Mouse (Mus musculus) bone marrow macrophage, adult 2 months (primary cell): ENCODE measurements around the gene Kif17. TPM values are rescaled to one million over a fixed set of nuclear protein-coding genes. Genes with fewer than 3 reads are reported as not detected.
"Not testable (repeated sequence)": the region's sequence is repeated elsewhere in the genome, so short reads cannot be mapped to it uniquely, and the experiment has no call there.

Experiments
- H3K27ac ChIP-seq: 2 replicates; pipeline ENCODE4 v1.5.1; 2012; ENCODE audit warnings: low read depth, low read length; ENCODE audit not compliant: insufficient read depth
- H3K4me1 ChIP-seq: 2 replicates; pipeline ENCODE4 v1.6.1; 2012; ENCODE audit warnings: low read length; ENCODE audit not compliant: control insufficient read depth, insufficient read depth
- H3K4me3 ChIP-seq: 2 replicates; pipeline ENCODE4 v1.5.1; 2012; ENCODE audit warnings: mild to moderate bottlenecking, low read length, moderate library complexity; ENCODE audit not compliant: insufficient read depth
- CTCF ChIP-seq: IDR thresholded peaks from 2 replicates; pipeline ENCODE4 v1.5.1; 2012; ENCODE audit warnings: low read depth, mild to moderate bottlenecking, low read length, moderate library complexity
- POLR2A ChIP-seq: IDR thresholded peaks from 2 replicates; pipeline ENCODE4 v1.6.1; 2012; ENCODE audit warnings: mild to moderate bottlenecking, low read depth, low read length, borderline replicate concordance
- polyA plus RNA-seq: library from polyadenylated mRNA; stranded (reverse); fragments of >200 nt; gene quantifications from 2 replicates; pipeline ENCODE4 v1.2.4, GENCODE M21; 2012; ENCODE audit not compliant: missing spikeins, insufficient read depth, insufficient read length

The Kif17 gene
- polyA plus RNA-seq, 1 experiment = not detected

DNA sequence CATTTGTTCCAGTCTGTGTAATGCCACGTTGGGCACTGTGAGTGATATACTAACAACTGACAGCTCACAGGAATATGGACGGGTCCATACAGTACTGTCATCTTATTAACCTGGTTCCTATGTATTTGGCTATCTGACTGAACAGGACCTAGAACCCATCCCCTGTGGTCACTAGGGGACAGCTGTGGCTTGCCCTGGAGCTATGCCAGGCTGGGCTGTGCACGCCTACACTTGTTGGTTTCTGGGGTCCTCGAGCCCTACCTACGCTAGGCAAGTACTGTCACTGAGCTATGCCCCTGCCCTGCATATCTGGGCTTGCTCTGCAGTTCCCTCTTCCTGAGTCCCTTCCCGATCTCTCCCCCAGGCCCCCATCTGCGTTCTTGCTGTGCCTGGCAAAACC, 71.3 kb downstream of the Kif17 start:
- no peak overlapping the region for H3K4me3 ChIP-seq
- 0 out of 2 replicates have a peak, but pooled peaks cover 2% of the 10 kb centered on the region for H3K4me1 ChIP-seq
- no peak overlapping the region for H3K27ac ChIP-seq
- TF ChIP-seq CTCF = no peak
- no peak for TF ChIP-seq POLR2A

DNA sequence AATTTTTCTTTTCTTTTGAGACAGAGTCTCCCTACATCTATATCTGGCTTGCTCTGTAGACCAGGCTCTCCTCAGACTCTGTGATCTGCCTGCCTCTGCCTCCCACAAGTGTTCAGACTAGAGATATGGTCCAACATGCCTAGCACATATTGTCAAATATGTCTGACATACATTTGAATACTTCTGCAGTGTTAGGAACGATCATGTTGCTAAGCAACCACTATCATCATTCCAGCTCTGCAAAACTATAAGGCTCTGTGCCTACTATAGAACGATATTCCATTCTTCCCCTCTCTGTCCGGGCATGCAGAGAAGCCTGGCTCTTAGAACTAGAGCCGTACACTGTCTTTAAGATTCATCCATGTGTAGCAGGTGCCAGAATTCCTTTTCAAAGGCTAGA, 72.5 kb downstream of the Kif17 start:
- TF ChIP-seq POLR2A (no peak), CTCF (no peak)
- Histone ChIP-seq H3K4me3 (no peak overlapping the region), H3K27ac (no peak overlapping the region), H3K4me1 (0 out of 2 replicates have a peak, but pooled peaks cover 2% of the 10 kb centered on the region)

DNA sequence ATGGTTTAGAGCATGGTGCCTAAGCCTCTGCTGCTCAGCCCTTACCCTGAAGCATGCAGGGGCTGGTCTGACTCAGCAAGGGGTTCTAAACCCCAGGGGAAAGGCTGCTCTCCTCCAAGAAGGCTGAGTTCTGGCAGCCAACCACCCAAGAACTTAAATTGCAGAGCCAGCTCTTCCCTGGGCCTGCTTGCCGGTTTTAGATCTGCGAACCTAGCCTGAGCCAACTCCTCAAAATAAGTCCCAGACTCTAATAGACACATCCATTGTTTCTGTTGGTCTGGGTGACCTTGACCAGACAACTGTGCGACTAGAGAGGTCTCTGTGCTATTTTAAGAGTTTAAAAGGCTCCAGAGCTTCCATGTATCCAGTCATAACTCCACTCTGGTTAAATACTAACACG, 73.5 kb downstream of the Kif17 start:
- Histone ChIP-seq H3K4me3 (no peak overlapping the region), H3K4me1 (0 out of 2 replicates have a peak, but pooled peaks cover 2% of the 10 kb centered on the region), H3K27ac (no peak overlapping the region)
- TF ChIP-seq CTCF (no peak), POLR2A (no peak)

DNA sequence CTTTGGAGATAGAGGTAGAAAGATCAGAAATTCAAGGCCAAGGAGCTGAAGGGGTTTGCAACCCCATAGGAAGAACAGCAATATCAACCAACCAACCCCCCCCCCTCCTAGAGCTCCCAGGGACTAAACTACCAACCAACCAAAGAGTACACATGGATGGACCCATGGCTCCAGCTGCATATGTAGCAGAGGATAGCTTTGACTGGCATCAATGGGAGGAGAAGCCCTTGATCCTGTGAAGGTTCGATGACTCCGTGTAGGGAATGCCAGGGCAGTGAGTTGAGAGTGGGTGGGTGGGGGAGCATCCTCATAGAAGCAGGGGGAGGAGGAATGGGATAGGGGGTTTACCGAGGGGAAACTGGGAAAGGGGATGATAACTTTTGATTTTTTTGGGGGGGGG, 74.2 kb downstream of the Kif17 start:
- Histone ChIP-seq H3K4me1 (0 out of 2 replicates have a peak, but pooled peaks cover 2% of the 10 kb centered on the region), H3K4me3 (no peak overlapping the region), H3K27ac (no peak overlapping the region)
- TF ChIP-seq POLR2A (no peak), CTCF (no peak)

DNA sequence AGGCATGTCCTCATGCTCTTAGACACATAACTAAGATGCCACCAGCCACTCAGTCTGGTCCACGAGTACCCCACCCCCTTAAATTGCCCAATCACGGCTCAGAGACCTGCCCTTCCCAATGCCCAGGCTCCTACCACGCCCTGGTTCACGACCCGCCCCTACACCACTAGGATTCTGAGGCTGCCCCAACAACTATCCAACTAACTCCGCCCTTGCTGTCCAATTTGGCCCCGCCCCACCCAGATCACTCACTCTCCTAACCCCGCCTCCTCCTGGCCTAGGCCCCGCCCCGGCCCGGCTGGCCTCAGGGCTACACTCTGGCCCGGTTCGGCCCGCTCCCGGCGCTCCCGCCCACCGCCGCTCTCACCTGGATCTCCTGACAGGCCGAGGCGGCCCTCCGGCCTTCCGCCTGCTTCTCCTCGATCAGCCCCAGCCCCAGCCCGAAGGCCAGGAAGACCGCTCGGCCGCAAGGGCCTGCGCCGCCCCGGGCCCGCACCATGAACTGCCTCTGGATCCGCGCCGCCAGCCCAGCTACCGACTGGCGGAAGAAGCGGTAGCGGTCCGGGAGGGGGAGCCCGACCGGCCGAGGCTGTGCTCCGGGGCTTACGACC, 75.3 kb downstream of the Kif17 start:
- TF ChIP-seq POLR2A = no peak
- no peak for TF ChIP-seq CTCF
- H3K27ac ChIP-seq = peak overlapping the region; percentile 78

DNA sequence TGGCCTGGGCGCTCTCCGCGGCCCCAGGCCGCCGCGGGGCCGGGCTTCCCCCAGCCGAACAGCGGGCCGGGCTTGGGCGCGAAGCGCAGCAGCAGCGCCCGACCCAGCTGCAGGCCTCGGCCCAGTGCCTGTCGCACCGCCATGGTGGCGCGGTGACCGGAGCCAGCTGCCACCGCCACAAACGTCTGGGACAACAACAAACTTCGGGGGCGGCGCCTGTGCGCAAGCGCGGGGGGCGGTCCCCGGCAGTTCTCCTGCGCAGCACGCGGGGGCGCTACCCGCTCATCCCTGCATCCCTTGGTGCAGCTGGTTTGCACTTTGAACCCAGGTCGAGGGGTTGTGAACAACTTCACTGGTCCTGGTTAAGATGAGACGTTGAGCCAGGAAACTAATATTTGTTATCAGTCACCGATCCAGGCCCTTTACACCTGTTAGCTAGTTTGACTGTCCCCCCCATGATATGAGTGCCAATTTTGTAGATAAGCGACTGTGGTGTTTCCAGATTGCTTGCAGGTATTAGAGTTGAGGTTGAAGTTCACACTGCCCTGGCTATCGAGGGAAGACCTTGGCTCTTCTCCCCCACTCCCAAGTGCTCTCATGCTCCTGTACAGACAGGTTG, 76.0 kb downstream of the Kif17 start, which contains the start of gene Pink1:
Pink1 (minus strand) TSS at position 231 of the 619 bp plus-strand sequence.
- TF ChIP-seq POLR2A (no peak), CTCF (peak; percentile 62)
- Histone ChIP-seq H3K4me3 (peak within 1 kb of the TSS; percentile 83), H3K4me1 (0 out of 2 replicates have a peak, but pooled peaks cover 2% of the 10 kb centered on the region), H3K27ac (peak within 1 kb of the TSS; percentile 78)

More for the DNA sequence above, 75.3 kb downstream of the Kif17 start:
- H3K4me1 ChIP-seq = 0 out of 2 replicates have a peak, but pooled peaks cover 2% of the 10 kb centered on the region
- peak overlapping the region; percentile 83 for H3K4me3 ChIP-seq

DNA sequence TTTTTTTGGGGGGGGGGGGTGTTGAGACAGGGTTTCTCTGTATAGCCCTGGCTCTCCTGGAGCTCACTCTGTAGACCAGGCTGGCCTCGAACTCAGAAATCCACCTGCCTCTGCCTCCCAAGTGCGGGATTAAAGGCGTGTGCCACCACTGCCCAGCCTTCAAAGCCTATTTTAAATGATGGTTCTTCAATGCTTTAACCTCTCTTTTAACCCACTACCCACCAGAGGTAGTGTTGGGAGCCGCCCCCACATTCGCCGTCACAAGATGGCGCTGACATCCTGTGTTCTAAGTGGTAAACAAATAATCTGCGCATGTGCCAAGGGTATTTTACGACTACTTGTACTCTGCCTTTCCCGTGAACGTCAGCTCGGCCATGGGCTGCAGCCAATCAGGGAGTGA, 76.9 kb downstream of the Kif17 start:
- H3K27ac ChIP-seq, H3K4me3 ChIP-seq, H3K4me1 ChIP-seq: not testable (repeated sequence)

DNA sequence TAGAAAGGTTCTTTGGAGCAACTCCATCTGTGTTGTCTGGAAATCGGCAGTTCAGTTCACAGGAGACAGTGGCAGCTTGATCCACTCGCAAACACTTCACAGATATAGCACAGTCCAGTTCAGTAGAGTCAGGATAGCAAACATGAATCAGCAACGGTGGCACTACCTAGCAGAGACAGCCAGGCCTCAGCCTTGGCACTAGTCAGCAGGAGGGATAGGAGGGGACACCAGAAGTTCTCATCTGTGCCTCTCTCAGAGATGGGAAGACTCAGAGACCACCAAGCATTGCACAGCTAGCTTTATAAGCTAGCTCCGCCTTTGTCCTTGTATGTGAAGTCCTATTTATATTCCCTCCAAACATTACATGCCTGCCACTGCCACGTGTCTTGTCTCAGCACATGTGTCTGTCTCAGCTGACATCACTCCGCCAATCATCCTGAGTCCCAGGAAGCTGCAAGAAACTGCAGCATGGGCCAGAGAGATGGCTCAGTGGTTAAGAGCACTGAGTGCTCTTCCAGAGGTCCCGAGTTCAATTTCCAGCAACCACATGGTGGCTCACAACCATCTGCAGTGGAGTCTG, 77.7 kb downstream of the Kif17 start:
- peak overlapping the region; percentile 53 for H3K27ac ChIP-seq
- peak overlapping the region; percentile 48 for H3K4me3 ChIP-seq
- 0 out of 2 replicates have a peak, but pooled peaks cover 2% of the 10 kb centered on the region for H3K4me1 ChIP-seq
- TF ChIP-seq CTCF (no peak), POLR2A (no peak)

DNA sequence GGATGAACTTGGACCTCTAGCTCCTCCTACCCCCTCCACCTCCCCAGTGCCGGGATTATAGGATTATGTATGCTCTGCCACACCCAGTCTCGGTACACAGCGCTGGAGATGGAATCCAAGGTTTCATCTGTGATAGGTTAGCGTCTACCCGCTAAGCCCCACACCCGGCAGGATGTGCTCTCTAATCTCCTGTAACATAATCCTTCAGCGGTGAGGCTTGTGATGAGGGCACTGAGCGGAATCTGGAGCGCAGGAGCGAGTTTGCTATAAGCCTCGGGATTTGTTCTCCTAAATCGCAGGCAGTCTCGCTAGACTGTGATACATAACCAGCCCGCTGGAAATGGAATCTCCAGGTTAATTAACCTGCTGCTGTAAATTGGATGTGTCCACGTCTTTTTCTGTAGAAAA, 80.0 kb downstream of the Kif17 start:
- Histone ChIP-seq H3K27ac (no peak overlapping the region), H3K4me1 (0 out of 2 replicates have a peak, but pooled peaks cover 2% of the 10 kb centered on the region), H3K4me3 (no peak overlapping the region)
- no peak for TF ChIP-seq CTCF
- TF ChIP-seq POLR2A = no peak

DNA sequence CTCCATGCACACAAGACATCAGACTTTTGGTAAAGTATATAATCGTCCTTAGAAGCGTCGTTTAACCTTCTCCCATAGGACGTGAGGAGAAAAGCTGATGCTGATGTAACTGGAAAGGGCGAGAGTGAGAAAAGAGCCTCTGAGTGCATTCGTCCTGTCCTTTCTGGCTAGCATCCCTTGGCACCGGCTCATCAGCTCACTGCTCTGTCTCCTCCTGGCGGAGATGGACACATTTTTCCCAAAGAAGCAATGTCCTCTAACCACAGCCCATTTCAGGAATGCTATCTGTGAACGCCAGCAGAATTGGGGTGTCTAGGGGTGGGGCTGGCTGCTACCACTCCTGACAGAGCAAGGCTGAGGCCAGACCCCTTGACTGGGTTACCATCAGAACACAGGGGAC, 81.4 kb downstream of the Kif17 start:
- TF ChIP-seq POLR2A (no peak), CTCF (no peak)
- Histone ChIP-seq H3K27ac (no peak overlapping the region), H3K4me3 (no peak overlapping the region), H3K4me1 (peaks cover 7% of the 10 kb centered on the region)
